Mouse (Mus musculus): ENCODE measurements around the gene Rbl1. TPM values are rescaled to one million over a fixed set of nuclear protein-coding genes. Genes with fewer than 3 reads are reported as not detected.

The Rbl1 gene
- polyA plus RNA-seq, 1 experiment, result 20.9 TPM

DNA sequence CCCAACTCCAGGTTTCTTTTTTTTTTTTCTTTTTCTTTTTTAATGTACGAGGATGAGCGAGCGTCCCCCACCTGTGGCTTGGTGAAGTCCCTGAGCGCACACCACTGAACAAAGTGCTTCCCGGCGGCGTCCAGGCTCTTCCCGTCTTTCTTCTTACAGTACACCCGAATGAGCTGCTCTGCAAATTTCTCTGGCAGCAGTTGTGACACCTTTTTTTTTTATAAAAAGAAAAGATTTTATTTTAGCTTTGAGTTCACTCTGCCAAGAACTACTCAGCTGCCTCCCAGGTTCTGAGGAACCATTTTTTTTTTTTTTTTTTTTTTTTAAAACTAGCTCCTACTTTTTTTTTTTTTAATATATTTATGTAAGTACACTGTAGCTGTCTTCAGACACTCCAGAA is 102.7 kb downstream of the Rbl1 start:
- Histone ChIP-seq H3K27me3 (ENCODE audit: control insufficient read depth, insufficient read depth, low read length) (no peaks in the 10 kb centered on the region), H3K36me3 (ENCODE audit: control insufficient read depth, insufficient read depth, low read length) (no peaks in the 10 kb centered on the region), H3K27ac (ENCODE audit: control insufficient read depth, insufficient read depth, low read length) (no peak overlapping the region), H3K4me1 (replicated peaks; ENCODE audit: control insufficient read depth, insufficient read depth, low read length) (no peaks in the 10 kb centered on the region), H3K4me3 (ENCODE audit: control insufficient read depth, insufficient read depth, low read length) (no peak overlapping the region)
- no peak for TF ChIP-seq POLR2A (IDR thresholded peaks at IDR 0.05; ENCODE audit: control insufficient read depth, extremely low read depth, insufficient read depth, low read length, poor library complexity)
- DNase-seq, result no peak
- 97% methylated on average over 9 of the region's 9 CpGs for WGBS

DNA sequence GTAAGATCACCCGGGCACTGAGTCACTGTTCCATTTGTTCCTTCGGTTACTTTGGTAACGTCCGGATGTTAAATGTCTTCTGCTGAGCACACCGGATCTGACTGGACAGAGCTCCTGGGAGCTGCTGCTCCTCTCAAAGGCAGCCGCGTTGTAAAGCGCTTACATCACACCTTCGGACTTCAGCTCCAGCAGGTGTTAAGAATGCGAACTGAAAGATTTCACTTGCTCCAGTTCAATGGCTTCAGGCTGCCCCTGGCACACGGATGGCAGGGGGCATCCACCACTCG is 104.1 kb downstream of the Rbl1 start:
- WGBS, result 94% methylated on average over 12 of the region's 12 CpGs

DNA sequence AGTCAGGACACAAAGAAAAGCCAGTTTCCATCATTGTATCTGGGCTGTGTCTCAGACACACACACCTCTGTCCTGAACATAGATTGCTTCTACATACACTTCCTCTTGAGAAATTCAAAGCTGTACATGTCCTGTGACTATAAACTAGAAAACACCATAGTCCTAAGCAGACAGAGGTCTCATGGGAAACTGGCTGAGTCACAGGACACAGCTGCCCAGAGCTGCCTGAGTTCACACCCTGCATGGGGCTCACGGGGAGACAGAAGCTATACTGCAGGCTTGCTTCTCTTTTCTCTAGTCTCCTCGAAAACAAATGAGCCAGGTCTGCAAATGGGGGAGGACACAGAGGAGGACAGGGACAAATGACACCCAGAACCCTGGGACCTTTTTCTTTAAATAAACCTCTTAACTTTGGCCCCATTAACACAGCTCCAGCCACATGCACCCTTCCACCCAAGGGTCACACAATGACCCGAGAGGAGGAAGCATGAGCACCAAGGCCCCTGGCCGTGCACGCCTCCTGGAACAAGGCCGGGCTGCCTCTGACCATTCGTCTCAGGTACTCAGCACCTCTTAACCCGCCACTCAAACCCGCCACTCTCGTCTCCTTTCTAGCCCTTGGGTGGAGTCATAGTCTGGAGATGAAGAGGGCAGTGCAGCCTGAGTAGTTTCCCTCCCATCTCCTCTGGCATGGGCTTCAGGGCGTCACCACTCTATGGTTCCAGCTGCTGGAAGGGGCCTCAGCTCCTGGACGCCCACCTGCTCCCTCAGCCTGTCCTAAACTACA is 104.6 kb downstream of the Rbl1 start:
- H3K4me1 ChIP-seq (replicated peaks; ENCODE audit: control insufficient read depth, insufficient read depth, low read length), result no peaks in the 10 kb centered on the region
- no peak overlapping the region for H3K27ac ChIP-seq (ENCODE audit: control insufficient read depth, insufficient read depth, low read length)
- DNase-seq, result no peak
- no peaks in the 10 kb centered on the region for H3K27me3 ChIP-seq (ENCODE audit: control insufficient read depth, insufficient read depth, low read length)
- TF ChIP-seq POLR2A (IDR thresholded peaks at IDR 0.05; ENCODE audit: control insufficient read depth, extremely low read depth, insufficient read depth, low read length, poor library complexity), result no peak
- no peak for TF ChIP-seq CTCF (IDR thresholded peaks at IDR 0.05; ENCODE audit: borderline replicate concordance, control insufficient read depth, extremely low read depth, insufficient read depth, low read length, poor library complexity)
- H3K4me3 ChIP-seq (ENCODE audit: control insufficient read depth, insufficient read depth, low read length), result no peak overlapping the region
- H3K36me3 ChIP-seq (ENCODE audit: control insufficient read depth, insufficient read depth, low read length), result no peaks in the 10 kb centered on the region
- 91% methylated on average over 12 of the region's 12 CpGs for WGBS

More for the DNA sequence above, 104.1 kb downstream of the Rbl1 start:
- H3K36me3 ChIP-seq (ENCODE audit: control insufficient read depth, insufficient read depth, low read length), result no peaks in the 10 kb centered on the region
- no peaks in the 10 kb centered on the region for H3K27me3 ChIP-seq (ENCODE audit: control insufficient read depth, insufficient read depth, low read length)
- no peak overlapping the region for H3K4me3 ChIP-seq (ENCODE audit: control insufficient read depth, insufficient read depth, low read length)
- TF ChIP-seq POLR2A (IDR thresholded peaks at IDR 0.05; ENCODE audit: control insufficient read depth, extremely low read depth, insufficient read depth, low read length, poor library complexity) (no peak), CTCF (IDR thresholded peaks at IDR 0.05; ENCODE audit: borderline replicate concordance, control insufficient read depth, extremely low read depth, insufficient read depth, low read length, poor library complexity) (no peak)
- no peak overlapping the region for H3K27ac ChIP-seq (ENCODE audit: control insufficient read depth, insufficient read depth, low read length)
- DNase-seq, result no peak
- no peaks in the 10 kb centered on the region for H3K4me1 ChIP-seq (replicated peaks; ENCODE audit: control insufficient read depth, insufficient read depth, low read length)

Other genes starting within 250 kb of the Rbl1 start
- gene Ndrg3, start 212.5 kb downstream of the Rbl1 start, polyA plus RNA-seq (2012; rRNA removed), result 171 and 197 TPM in 2 replicates
- 11.9 and 12.3 TPM in 2 replicates for gene Dsn1, start 197.4 kb downstream of the Rbl1 start, polyA plus RNA-seq (2012; rRNA removed)
- gene Soga1, start 125.3 kb downstream of the Rbl1 start, polyA plus RNA-seq (2012; rRNA removed), result 5.2 and 5.3 TPM in 2 replicates
- gene Tldc2, start 117.5 kb downstream of the Rbl1 start, polyA plus RNA-seq (2012; rRNA removed), result not detected in 2 replicates
- gene Samhd1, start 69.3 kb downstream of the Rbl1 start, polyA plus RNA-seq (2012; rRNA removed), result 49.9 and 57.1 TPM in 2 replicates
- 177 and 187 TPM in 2 replicates for gene Rpn2, start 74.5 kb upstream of the Rbl1 start, polyA plus RNA-seq (2012; rRNA removed)
- gene Mroh8, start 75.0 kb upstream of the Rbl1 start, polyA plus RNA-seq (2012; rRNA removed), result 1.0 and 1.1 TPM in 2 replicates
- gene Ghrh, start 143.0 kb upstream of the Rbl1 start, polyA plus RNA-seq (2012; rRNA removed), result 0.34 and 1.4 TPM in 2 replicates
- gene Manbal, start 163.1 kb upstream of the Rbl1 start, polyA plus RNA-seq (2012; rRNA removed), result 68.0 and 72.5 TPM in 2 replicates
- gene Src, start 213.9 kb upstream of the Rbl1 start, polyA plus RNA-seq (2012; rRNA removed), result 24.6 and 25.1 TPM in 2 replicates

Data from thymus, adult 2 months (tissue).